Mouse (Mus musculus) gastrocnemius, adult 2 months (tissue): ENCODE measurements at regions not wholly inside any gene's neighbourhood (a gene's known extent, or its start where the extent isn't known, plus 50 kb on each side); places are given as distances from the start of the nearest gene placed in this dataset.
"Not testable (repeated sequence)": the region's sequence is repeated elsewhere in the genome, so short reads cannot be mapped to it uniquely, and the experiment has no call there.

Source experiments
- DNase-seq: peaks from one replicate; pipeline ENCODE4 v3.0.0; 2022
- H3K27ac ChIP-seq: fragments of 200-600 bp; 2 replicates; pipeline ENCODE4 v1.8.1; 2022; ENCODE audit warnings: mild to moderate bottlenecking
- H3K4me3 ChIP-seq: fragments of 200-600 bp; 2 replicates; pipeline ENCODE4 v1.8.1; 2022; ENCODE audit warnings: mild to moderate bottlenecking, moderate library complexity
- intact Hi-C: fragments of 180-260 bp; cut with DNase I; formaldehyde crosslinking; loops from one replicate; pipeline ENCODE4 v1.15.1; 2025

GRCm38 (mm10) chr14:98241906-98242305 lies 72.3 kb upstream of the Dach1 start:
- not testable (repeated sequence) for DNase-seq, H3K4me3 ChIP-seq, H3K27ac ChIP-seq
- intact Hi-C loops = loop anchor here (2.0 kb wide), 1 partner anchor 19 kb away; no protein-coding TSS in a partner anchor
